Mouse (Mus musculus): ENCODE measurements around the gene Dcp1b.

GRCm38 (mm10) chr6:119176103-119176502 is 1.1 kb downstream of the Dcp1b start:
- TF ChIP-seq ZC3H11A (IDR thresholded peaks at IDR 0.05; ENCODE audit: borderline replicate concordance, low read depth, low read length), result no peak
- TF ChIP-seq CHD2 (IDR thresholded peaks at IDR 0.05; ENCODE audit: low read depth, low read length), result no peak
- no peak for TF ChIP-seq ZNF384 (IDR thresholded peaks at IDR 0.05; ENCODE audit: low read depth, low read length)
- TF ChIP-seq MAFK (IDR thresholded peaks at IDR 0.05; ENCODE audit: insufficient read depth, low read depth, low read length), result no peak
